Mouse (Mus musculus) CD8-positive naive resting alpha-beta T cell, adult 57 days (primary cell): ENCODE results near the gene Prl8a6. TPM values are rescaled to one million over a fixed set of nuclear protein-coding genes. Genes with fewer than 3 reads are reported as not detected.

ENCODE experiments used
- total RNA-seq: library from RNA; stranded (reverse); gene quantifications from one replicate; pipeline ENCODE4 v1.2.4, GENCODE M21; 2023

Gene Prl8a6
- total RNA-seq: not detected

DNA sequence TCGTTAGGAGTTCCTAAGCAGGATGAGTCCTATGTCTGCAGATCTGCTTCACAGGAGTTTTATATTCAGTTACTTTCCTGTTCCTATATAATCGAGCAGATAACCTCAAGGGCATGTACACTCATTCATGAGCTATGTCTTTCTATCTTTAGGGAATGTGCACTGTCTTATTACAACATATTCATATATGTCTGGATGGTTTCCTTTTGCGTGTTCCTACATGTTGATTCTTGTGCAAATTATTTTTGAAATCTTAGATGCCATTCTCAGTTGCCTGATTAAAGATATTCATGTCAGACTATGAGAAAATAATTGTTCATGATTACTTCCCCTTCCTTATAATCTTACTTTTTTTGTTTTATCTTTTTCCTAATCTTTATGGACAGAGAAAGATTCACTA, at the start of gene Prl8a6:
Gene Prl8a6, minus strand, starts transcription at position 101 of the 400 bp plus-strand sequence.

DNA sequence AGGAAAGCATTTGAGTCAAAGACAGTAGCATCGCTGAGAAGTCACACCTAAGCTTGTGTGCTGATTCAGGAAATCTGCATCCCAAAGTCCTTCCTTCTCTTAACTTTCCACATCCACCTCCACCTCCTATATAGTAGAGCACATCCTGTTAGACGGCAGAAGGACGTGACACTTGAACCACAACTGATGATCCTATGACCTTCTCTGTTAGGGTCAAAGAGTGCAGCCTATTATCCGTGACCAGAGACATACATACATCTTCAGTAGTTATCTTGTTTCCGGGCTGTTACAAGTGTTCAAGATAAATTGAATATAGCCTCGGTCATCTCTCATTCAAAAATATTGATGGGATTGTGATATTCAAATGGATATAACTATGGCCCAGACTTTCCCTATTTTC, 47.7 kb downstream of the Prl8a6 start, which contains the start of gene Prl2b1:
Gene Prl2b1, minus strand, starts transcription at position 101 of the 400 bp plus-strand sequence.

Other genes starting within 250 kb of the Prl8a6 start
- gene Prl3c1, start 242.0 kb downstream of the Prl8a6 start, total RNA-seq: not detected
- not detected for gene Prl3b1, start 196.8 kb downstream of the Prl8a6 start, total RNA-seq
- not detected for gene Prl3a1, start 179.3 kb downstream of the Prl8a6 start, total RNA-seq
- gene Prl6a1, start 126.1 kb downstream of the Prl8a6 start, total RNA-seq: not detected
- gene Prl8a2, start 93.0 kb downstream of the Prl8a6 start, total RNA-seq: not detected
- gene Prl2b1, start 47.8 kb downstream of the Prl8a6 start, total RNA-seq: not detected
- not detected for gene Prl8a8, start 74.5 kb upstream of the Prl8a6 start, total RNA-seq
- gene Prl8a9, start 125.9 kb upstream of the Prl8a6 start, total RNA-seq: not detected
- gene Prl8a1, start 143.5 kb upstream of the Prl8a6 start, total RNA-seq: not detected
- not detected for gene Prl7b1, start 171.9 kb upstream of the Prl8a6 start, total RNA-seq
- not detected for gene Prl7a1, start 203.8 kb upstream of the Prl8a6 start, total RNA-seq
- not detected for gene Prl7a2, start 229.3 kb upstream of the Prl8a6 start, total RNA-seq